Mouse (Mus musculus): ENCODE data around the gene Hspa4. TPM values are rescaled to one million over a fixed set of nuclear protein-coding genes. Genes with fewer than 3 reads are reported as not detected.

The Hspa4 gene
- total and polyA plus RNA-seq, 3 experiments: 209 to 907 (median 276) TPM

- Histone ChIP-seq H3K36me3 (ENCODE audit: control insufficient read depth in 1 of 2, insufficient read depth in 2 of 2, low read length in 2 of 2) (peaks cover 28 to 88% of the 10 kb centered on the region in 2 experiments), H3K4me3 (ENCODE audit: control insufficient read depth in 1 of 2, insufficient read depth in 1 of 2, low read depth in 2 of 2, low read length in 2 of 2) (no peak overlapping the region), H3K27ac (ENCODE audit: control insufficient read depth, low read depth, low read length) (no peak overlapping the region), H3K79me2 (ENCODE audit: control insufficient read depth, insufficient read depth, low read length, poor library complexity) (peaks cover 29% of the 10 kb centered on the region), H3K4me1 (ENCODE audit: control insufficient read depth in 1 of 2, insufficient read depth in 2 of 2, low read length in 2 of 2) (no peaks in the 10 kb centered on the region), H3K9me3 (replicated peaks; ENCODE audit: insufficient read depth, low read length) (no peaks in the 10 kb centered on the region), H3K9ac (ENCODE audit: control insufficient read depth, low read depth, low read length, poor library complexity, severe bottlenecking) (no peak overlapping the region), H3K27me3 (ENCODE audit: control insufficient read depth in 1 of 2, insufficient read depth in 2 of 2, low read length in 2 of 2) (no peaks in the 10 kb centered on the region)
- DNase-seq (ENCODE audit: low read depth, low spot score): peak; percentile 52
- TF ChIP-seq UBTF (IDR thresholded peaks at IDR 0.05; ENCODE audit: borderline replicate concordance, insufficient read depth, low read depth, low read length) (no peak), GATA1 (IDR thresholded peaks at IDR 0.05; ENCODE audit: low read depth, low read length) (peak; percentile 71), TBP (IDR thresholded peaks at IDR 0.05; ENCODE audit: low read depth, low read length) (no peak), POLR2A (IDR thresholded peaks at IDR 0.05; ENCODE audit: control insufficient read depth in 1 of 2, insufficient read depth in 1 of 2, low read depth in 1 of 2, low read length in 2 of 2, poor library complexity in 1 of 2) (peak in 1 of 2 experiments; percentile 34; a peak in 1 of 4 replicates), EP300 (IDR thresholded peaks at IDR 0.05; ENCODE audit: low read depth in 1 of 2, low read length in 2 of 2) (no peak), CHD2 (IDR thresholded peaks at IDR 0.05; ENCODE audit: low read length) (no peak)
These were observed 14.4 kb downstream of the Hspa4 start for GRCm38 (mm10) chr11:53285885-53286284.

DNA sequence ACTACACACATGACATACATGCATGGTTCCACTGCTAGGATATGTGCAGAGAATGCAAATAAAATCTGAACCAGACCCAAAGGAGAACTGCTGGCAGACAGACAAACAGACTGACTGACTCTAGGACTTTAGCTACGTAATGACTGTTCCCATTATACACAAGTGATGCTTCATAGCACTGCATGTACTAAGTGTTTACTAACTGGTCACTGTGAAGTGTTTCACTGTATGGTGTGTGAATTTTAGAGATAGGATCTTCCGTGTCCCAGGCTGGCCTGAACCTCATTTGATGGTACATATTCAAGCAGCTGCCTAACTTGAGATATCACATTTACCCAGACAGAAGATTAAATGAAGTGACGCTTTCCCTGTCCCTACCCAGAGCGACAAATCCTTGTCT, 21.8 kb downstream of the Hspa4 start:
- peaks cover 17% of the 10 kb centered on the region for H3K79me2 ChIP-seq (ENCODE audit: control insufficient read depth, insufficient read depth, low read length, poor library complexity)
- no peak for DNase-seq (ENCODE audit: low read depth, low spot score)
- no peak overlapping the region for H3K9ac ChIP-seq (ENCODE audit: control insufficient read depth, low read depth, low read length, poor library complexity, severe bottlenecking)
- no peak overlapping the region for H3K27ac ChIP-seq (ENCODE audit: control insufficient read depth, low read depth, low read length)
- H3K4me1 ChIP-seq (ENCODE audit: control insufficient read depth in 1 of 2, insufficient read depth in 2 of 2, low read length in 2 of 2): peaks cover 9 to 12% of the 10 kb centered on the region in 2 experiments; a peak in 3 of 4 replicates
- H3K36me3 ChIP-seq (ENCODE audit: control insufficient read depth in 1 of 2, insufficient read depth in 2 of 2, low read length in 2 of 2): peaks cover 44 to 94% of the 10 kb centered on the region in 2 experiments
- no peaks in the 10 kb centered on the region for H3K27me3 ChIP-seq (ENCODE audit: control insufficient read depth in 1 of 2, insufficient read depth in 2 of 2, low read length in 2 of 2)
- no peaks in the 10 kb centered on the region for H3K9me3 ChIP-seq (replicated peaks; ENCODE audit: insufficient read depth, low read length)
- no peak overlapping the region for H3K4me3 ChIP-seq (ENCODE audit: control insufficient read depth in 1 of 2, insufficient read depth in 1 of 2, low read depth in 2 of 2, low read length in 2 of 2)
- TF ChIP-seq POLR2A (IDR thresholded peaks at IDR 0.05; ENCODE audit: control insufficient read depth in 1 of 2, insufficient read depth in 1 of 2, low read depth in 1 of 2, low read length in 2 of 2, poor library complexity in 1 of 2) (peak in 1 of 2 experiments; percentile 28; a peak in 1 of 4 replicates), MAX (IDR thresholded peaks at IDR 0.05; ENCODE audit: low read length) (no peak), RCOR1 (IDR thresholded peaks at IDR 0.05; ENCODE audit: low read depth, low read length) (no peak), EP300 (IDR thresholded peaks at IDR 0.05; ENCODE audit: low read depth in 1 of 2, low read length in 2 of 2) (no peak)

- peak; percentile 79 for DNase-seq (ENCODE audit: low read depth, low spot score)
- H3K9me3 ChIP-seq (replicated peaks; ENCODE audit: insufficient read depth, low read length): no peaks in the 10 kb centered on the region
- peaks cover 39 to 90% of the 10 kb centered on the region in 2 experiments for H3K36me3 ChIP-seq (ENCODE audit: control insufficient read depth in 1 of 2, insufficient read depth in 2 of 2, low read length in 2 of 2)
- no peak overlapping the region for H3K4me3 ChIP-seq (ENCODE audit: control insufficient read depth in 1 of 2, insufficient read depth in 1 of 2, low read depth in 2 of 2, low read length in 2 of 2)
- TF ChIP-seq TCF12 (IDR thresholded peaks at IDR 0.05; ENCODE audit: low read depth, low read length) (peak; percentile 22; the same call in 1 of the 2 replicates), MYB (IDR thresholded peaks at IDR 0.05; ENCODE audit: low read depth, low read length) (0 out of 2 replicates have a peak, but pooled peaks have one; percentile 15), SIN3A (IDR thresholded peaks at IDR 0.05; ENCODE audit: low read length) (peak; percentile 58), GATA1 (IDR thresholded peaks at IDR 0.05; ENCODE audit: low read depth, low read length) (peak; percentile 64), SMC3 (IDR thresholded peaks at IDR 0.05; ENCODE audit: low read depth, low read length) (peak; percentile 24; the same call in 1 of the 2 replicates), ELF1 (IDR thresholded peaks at IDR 0.05; ENCODE audit: low read depth, low read length) (no peak), EP300 (IDR thresholded peaks at IDR 0.05; ENCODE audit: low read depth in 1 of 2, low read length in 2 of 2) (peak; percentile 35 to 85; a peak in 3 of 4 replicates), CTCF (IDR thresholded peaks at IDR 0.05 in 2 of 3, conservative IDR thresholded peaks at IDR 0.05 in 1 of 3; ENCODE audit: control insufficient read depth in 1 of 3, insufficient read depth in 1 of 3, low read depth in 2 of 3, low read length in 3 of 3, poor library complexity in 1 of 3, severe bottlenecking in 1 of 3) (no peak), POLR2AphosphoS2 (IDR thresholded peaks at IDR 0.05; ENCODE audit: low read length) (0 out of 2 replicates have a peak, but pooled peaks have one; percentile 19), BHLHE40 (IDR thresholded peaks at IDR 0.05; ENCODE audit: borderline replicate concordance, low read depth, low read length) (0 out of 2 replicates have a peak, but pooled peaks have one; percentile 12), ZKSCAN1 (IDR thresholded peaks at IDR 0.05; ENCODE audit: low read depth, low read length) (0 out of 2 replicates have a peak, but pooled peaks have one; percentile 14), JUND (IDR thresholded peaks at IDR 0.05; ENCODE audit: low read depth, low read length) (peak; percentile 75; the same call in 1 of the 2 replicates), KAT2A (conservative IDR thresholded peaks at IDR 0.05; ENCODE audit: low read depth, low read length) (no peak), MAX (IDR thresholded peaks at IDR 0.05; ENCODE audit: low read length) (0 out of 2 replicates have a peak, but pooled peaks have one; percentile 45), MAZ (IDR thresholded peaks at IDR 0.05; ENCODE audit: low read depth, low read length) (no peak), NRF1 (IDR thresholded peaks at IDR 0.05; ENCODE audit: insufficient read depth, low read depth, low read length, poor library complexity, severe bottlenecking) (no peak), POLR2A (IDR thresholded peaks at IDR 0.05; ENCODE audit: control insufficient read depth in 1 of 2, insufficient read depth in 1 of 2, low read depth in 1 of 2, low read length in 2 of 2, poor library complexity in 1 of 2) (no peak), ETS1 (IDR thresholded peaks at IDR 0.05; ENCODE audit: low read depth, low read length) (0 out of 2 replicates have a peak, but pooled peaks have one; percentile 31), MYC (IDR thresholded peaks at IDR 0.05; ENCODE audit: low read depth, low read length) (peak; percentile 36; the same call in 1 of the 2 replicates), RCOR1 (IDR thresholded peaks at IDR 0.05; ENCODE audit: low read depth, low read length) (peak; percentile 37; the same call in 1 of the 2 replicates)
- H3K9ac ChIP-seq (ENCODE audit: control insufficient read depth, low read depth, low read length, poor library complexity, severe bottlenecking): no peak overlapping the region
- H3K4me1 ChIP-seq (ENCODE audit: control insufficient read depth in 1 of 2, insufficient read depth in 2 of 2, low read length in 2 of 2): peaks cover 9 to 12% of the 10 kb centered on the region in 2 experiments; a peak in 3 of 4 replicates
- H3K79me2 ChIP-seq (ENCODE audit: control insufficient read depth, insufficient read depth, low read length, poor library complexity): peaks cover 10% of the 10 kb centered on the region
- no peaks in the 10 kb centered on the region for H3K27me3 ChIP-seq (ENCODE audit: control insufficient read depth in 1 of 2, insufficient read depth in 2 of 2, low read length in 2 of 2)
- H3K27ac ChIP-seq (ENCODE audit: control insufficient read depth, low read depth, low read length): no peak overlapping the region
These were observed 24.9 kb downstream of the Hspa4 start for GRCm38 (mm10) chr11:53275358-53275757.
